Mouse (Mus musculus): ENCODE measurements around the gene Gpc6. TPM values are rescaled to one million over a fixed set of nuclear protein-coding genes. Genes with fewer than 3 reads are reported as not detected.

The Gpc6 gene
- polyA plus RNA-seq, 1 experiment from 2014 or later: 18.8 TPM

- no peak overlapping the region for H3K9ac ChIP-seq (ENCODE audit: low read depth, low read length)
- ATAC-seq (replicated peaks; ENCODE audit: low FRiP score): no peak
- H3K4me3 ChIP-seq (ENCODE audit: low read depth, low read length): no peak overlapping the region
- no peaks in the 10 kb centered on the region for H3K36me3 ChIP-seq (ENCODE audit: control insufficient read depth, insufficient read depth, low read length)
- no peaks in the 10 kb centered on the region for H3K4me1 ChIP-seq (replicated peaks; ENCODE audit: control insufficient read depth, insufficient read depth, low read length)
- DNase-seq (ENCODE audit: low spot score): no peak
- no peaks in the 10 kb centered on the region for H3K27me3 ChIP-seq (replicated peaks; ENCODE audit: control insufficient read depth, insufficient read depth, low read length)
- H3K27ac ChIP-seq (ENCODE audit: low read depth, low read length): no peak overlapping the region
- no peak overlapping the region for H3K4me2 ChIP-seq
- no peaks in the 10 kb centered on the region for H3K9me3 ChIP-seq (ENCODE audit: control insufficient read depth, low read length)
- WGBS: 91% methylated on average over 4 of the region's 4 CpGs
Observed at GRCm38 (mm10) chr14:116941772-116942171, 16.7 kb downstream of the Gpc6 start.

- Histone ChIP-seq H3K4me3 (ENCODE audit: low read depth, low read length) (no peak overlapping the region), H3K27ac (ENCODE audit: low read depth, low read length) (no peak overlapping the region), H3K4me1 (replicated peaks; ENCODE audit: control insufficient read depth, insufficient read depth, low read length) (no peaks in the 10 kb centered on the region), H3K9ac (ENCODE audit: low read depth, low read length) (no peak overlapping the region), H3K27me3 (replicated peaks; ENCODE audit: control insufficient read depth, insufficient read depth, low read length) (no peaks in the 10 kb centered on the region), H3K36me3 (ENCODE audit: control insufficient read depth, insufficient read depth, low read length) (no peaks in the 10 kb centered on the region), H3K4me2 (no peak overlapping the region), H3K9me3 (ENCODE audit: control insufficient read depth, low read length) (no peaks in the 10 kb centered on the region)
- no peak for ATAC-seq (replicated peaks; ENCODE audit: low FRiP score)
- DNase-seq (ENCODE audit: low spot score): no peak
- WGBS: 91% methylated on average over 7 of the region's 7 CpGs
Observed at GRCm38 (mm10) chr14:116943751-116944150, 18.6 kb downstream of the Gpc6 start.

- no peaks in the 10 kb centered on the region for H3K36me3 ChIP-seq (ENCODE audit: control insufficient read depth, insufficient read depth, low read length)
- ATAC-seq (replicated peaks; ENCODE audit: low FRiP score) (no peak), DNase-seq (ENCODE audit: low spot score) (no peak)
- no peak overlapping the region for H3K9ac ChIP-seq (ENCODE audit: low read depth, low read length)
- no peak overlapping the region for H3K4me3 ChIP-seq (ENCODE audit: low read depth, low read length)
- H3K27ac ChIP-seq (ENCODE audit: low read depth, low read length): no peak overlapping the region
- H3K4me2 ChIP-seq: no peak overlapping the region
- H3K27me3 ChIP-seq (replicated peaks; ENCODE audit: control insufficient read depth, insufficient read depth, low read length): no peaks in the 10 kb centered on the region
- 74% methylated on average over 6 of the region's 6 CpGs for WGBS
- H3K9me3 ChIP-seq (ENCODE audit: control insufficient read depth, low read length): no peaks in the 10 kb centered on the region
- no peaks in the 10 kb centered on the region for H3K4me1 ChIP-seq (replicated peaks; ENCODE audit: control insufficient read depth, insufficient read depth, low read length)
Observed at GRCm38 (mm10) chr14:116945975-116946374, 20.9 kb downstream of the Gpc6 start.

- Histone ChIP-seq H3K27me3 (replicated peaks; ENCODE audit: control insufficient read depth, insufficient read depth, low read length) (no peaks in the 10 kb centered on the region), H3K4me2 (no peak overlapping the region), H3K27ac (ENCODE audit: low read depth, low read length) (no peak overlapping the region), H3K9ac (ENCODE audit: low read depth, low read length) (no peak overlapping the region), H3K9me3 (ENCODE audit: control insufficient read depth, low read length) (no peaks in the 10 kb centered on the region), H3K4me3 (ENCODE audit: low read depth, low read length) (no peak overlapping the region), H3K4me1 (replicated peaks; ENCODE audit: control insufficient read depth, insufficient read depth, low read length) (no peaks in the 10 kb centered on the region), H3K36me3 (ENCODE audit: control insufficient read depth, insufficient read depth, low read length) (no peaks in the 10 kb centered on the region)
- WGBS: 89% methylated on average over 6 of the region's 6 CpGs
- no peak for DNase-seq (ENCODE audit: low spot score)
- no peak for ATAC-seq (replicated peaks; ENCODE audit: low FRiP score)
Observed at GRCm38 (mm10) chr14:116947461-116947860, 22.3 kb downstream of the Gpc6 start.

GRCm38 (mm10) chr14:116947939-116948591, 22.9 kb downstream of the Gpc6 start:
- H3K9me3 ChIP-seq (ENCODE audit: control insufficient read depth, low read length): no peaks in the 10 kb centered on the region
- H3K9ac ChIP-seq (ENCODE audit: low read depth, low read length): no peak overlapping the region
- H3K27ac ChIP-seq (ENCODE audit: low read depth, low read length): no peak overlapping the region
- no peak overlapping the region for H3K4me2 ChIP-seq
- no peaks in the 10 kb centered on the region for H3K36me3 ChIP-seq (ENCODE audit: control insufficient read depth, insufficient read depth, low read length)
- no peaks in the 10 kb centered on the region for H3K27me3 ChIP-seq (replicated peaks; ENCODE audit: control insufficient read depth, insufficient read depth, low read length)
- ATAC-seq (replicated peaks; ENCODE audit: low FRiP score) (no peak), DNase-seq (ENCODE audit: low spot score) (no peak)
- no peak overlapping the region for H3K4me3 ChIP-seq (ENCODE audit: low read depth, low read length)
- no peaks in the 10 kb centered on the region for H3K4me1 ChIP-seq (replicated peaks; ENCODE audit: control insufficient read depth, insufficient read depth, low read length)
- WGBS: 70% methylated on average over 5 of the region's 5 CpGs

GRCm38 (mm10) chr14:116957154-116957553, 32.0 kb downstream of the Gpc6 start:
- no peak for ATAC-seq (replicated peaks; ENCODE audit: low FRiP score)
- Histone ChIP-seq H3K36me3 (ENCODE audit: control insufficient read depth, insufficient read depth, low read length) (no peaks in the 10 kb centered on the region), H3K4me3 (ENCODE audit: low read depth, low read length) (no peak overlapping the region), H3K9me3 (ENCODE audit: control insufficient read depth, low read length) (no peaks in the 10 kb centered on the region), H3K27ac (ENCODE audit: low read depth, low read length) (no peak overlapping the region), H3K4me1 (replicated peaks; ENCODE audit: control insufficient read depth, insufficient read depth, low read length) (no peaks in the 10 kb centered on the region), H3K27me3 (replicated peaks; ENCODE audit: control insufficient read depth, insufficient read depth, low read length) (no peaks in the 10 kb centered on the region), H3K4me2 (no peak overlapping the region), H3K9ac (ENCODE audit: low read depth, low read length) (no peak overlapping the region)
- DNase-seq (ENCODE audit: low spot score): no peak

- H3K4me2 ChIP-seq: no peak overlapping the region
- H3K4me1 ChIP-seq (replicated peaks; ENCODE audit: control insufficient read depth, insufficient read depth, low read length): no peaks in the 10 kb centered on the region
- 87% methylated on average over 6 of the region's 6 CpGs for WGBS
- H3K4me3 ChIP-seq (ENCODE audit: low read depth, low read length): no peak overlapping the region
- ATAC-seq (replicated peaks; ENCODE audit: low FRiP score) (no peak), DNase-seq (ENCODE audit: low spot score) (no peak)
- no peak overlapping the region for H3K9ac ChIP-seq (ENCODE audit: low read depth, low read length)
- no peak overlapping the region for H3K27ac ChIP-seq (ENCODE audit: low read depth, low read length)
- no peaks in the 10 kb centered on the region for H3K36me3 ChIP-seq (ENCODE audit: control insufficient read depth, insufficient read depth, low read length)
- H3K27me3 ChIP-seq (replicated peaks; ENCODE audit: control insufficient read depth, insufficient read depth, low read length): no peaks in the 10 kb centered on the region
- no peaks in the 10 kb centered on the region for H3K9me3 ChIP-seq (ENCODE audit: control insufficient read depth, low read length)
Observed at GRCm38 (mm10) chr14:116964837-116965236, 39.7 kb downstream of the Gpc6 start.

GRCm38 (mm10) chr14:116974708-116975107, 49.6 kb downstream of the Gpc6 start:
- WGBS: 84% methylated on average over 3 of the region's 3 CpGs
- no peak overlapping the region for H3K4me3 ChIP-seq (ENCODE audit: low read depth, low read length)
- no peak overlapping the region for H3K4me2 ChIP-seq

GRCm38 (mm10) chr14:116975224-116975623, 50.1 kb downstream of the Gpc6 start:
- 75% methylated on average over 4 of the region's 4 CpGs for whole genome bisulfite sequencing
- no peaks in the 10 kb centered on the region for H3K27me3 ChIP-seq (replicated peaks; ENCODE audit: control insufficient read depth, insufficient read depth, low read length)
- H3K9me3 ChIP-seq (ENCODE audit: control insufficient read depth, low read length): no peaks in the 10 kb centered on the region
- no peaks in the 10 kb centered on the region for H3K36me3 ChIP-seq (ENCODE audit: control insufficient read depth, insufficient read depth, low read length)
- no peaks in the 10 kb centered on the region for H3K4me1 ChIP-seq (replicated peaks; ENCODE audit: control insufficient read depth, insufficient read depth, low read length)
- H3K4me2 ChIP-seq: no peak overlapping the region
- no peak overlapping the region for H3K9ac ChIP-seq (ENCODE audit: low read depth, low read length)
- ATAC-seq (replicated peaks; ENCODE audit: low FRiP score) (no peak), DNase-seq (ENCODE audit: low spot score) (no peak)
- no peak overlapping the region for H3K27ac ChIP-seq (ENCODE audit: low read depth, low read length)
- no peak overlapping the region for H3K4me3 ChIP-seq (ENCODE audit: low read depth, low read length)

More at GRCm38 (mm10) chr14:116974708-116975107, 49.6 kb downstream of the Gpc6 start:
- Histone ChIP-seq H3K27me3 (replicated peaks; ENCODE audit: control insufficient read depth, insufficient read depth, low read length) (no peaks in the 10 kb centered on the region), H3K4me1 (replicated peaks; ENCODE audit: control insufficient read depth, insufficient read depth, low read length) (no peaks in the 10 kb centered on the region), H3K9me3 (ENCODE audit: control insufficient read depth, low read length) (no peaks in the 10 kb centered on the region), H3K9ac (ENCODE audit: low read depth, low read length) (no peak overlapping the region), H3K36me3 (ENCODE audit: control insufficient read depth, insufficient read depth, low read length) (no peaks in the 10 kb centered on the region), H3K27ac (ENCODE audit: low read depth, low read length) (no peak overlapping the region)
- ATAC-seq (replicated peaks; ENCODE audit: low FRiP score): no peak
- DNase-seq (ENCODE audit: low spot score): no peak

Measured in liver, embryonic 11.5 days (tissue).